Mouse (Mus musculus): Measurements from ENCODE around the gene Smco3.
"Not testable (repeated sequence)": the region's sequence is repeated elsewhere in the genome, so short reads cannot be mapped to it uniquely, and the experiment has no call there.

Gene Smco3

DNA sequence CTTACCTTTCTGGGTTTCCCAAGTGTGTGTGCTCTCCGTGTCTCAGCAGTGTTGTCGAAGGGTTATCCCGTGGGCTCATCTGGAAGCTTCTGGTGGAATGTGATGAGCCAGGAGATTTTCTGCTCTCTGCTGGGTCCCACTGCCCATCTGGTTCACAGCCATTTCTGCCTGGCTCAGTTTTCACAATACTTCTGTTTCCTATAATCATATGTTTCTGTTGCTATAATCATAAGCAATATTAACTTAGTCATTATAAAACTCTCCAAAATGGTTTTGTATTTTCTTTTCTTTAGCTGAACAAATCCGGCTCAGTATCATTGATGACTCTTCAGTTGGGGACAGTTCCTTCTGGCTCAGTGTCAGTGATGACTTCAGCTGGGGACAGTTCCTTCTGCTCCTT is at the start of gene Smco3:
Smco3 (minus strand) TSS at position 101 of the 400 bp plus-strand sequence.
- DNase-seq (ENCODE audit: low spot score) = no peak

DNA sequence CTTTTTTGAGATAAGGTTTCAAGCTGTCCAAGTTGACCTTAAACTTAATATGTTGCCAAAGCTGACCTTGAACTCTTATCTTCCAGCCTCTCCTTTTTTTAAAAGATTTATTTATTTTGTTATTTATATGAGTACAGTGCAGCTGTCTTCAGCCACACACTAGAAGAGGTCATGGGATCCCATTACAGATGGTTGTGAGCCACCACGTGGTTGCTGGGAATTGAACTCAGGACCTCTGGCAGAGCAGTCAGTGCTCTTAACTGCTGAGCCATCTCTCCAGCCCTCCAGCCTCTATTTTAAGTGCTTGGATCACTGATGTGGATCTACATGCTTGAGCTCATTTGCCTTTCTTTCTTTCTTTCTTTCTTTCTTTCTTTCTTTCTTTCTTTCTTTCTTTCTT is 49.5 kb upstream of the Smco3 start:
- not testable (repeated sequence) for DNase-seq (ENCODE audit: low spot score)

DNA sequence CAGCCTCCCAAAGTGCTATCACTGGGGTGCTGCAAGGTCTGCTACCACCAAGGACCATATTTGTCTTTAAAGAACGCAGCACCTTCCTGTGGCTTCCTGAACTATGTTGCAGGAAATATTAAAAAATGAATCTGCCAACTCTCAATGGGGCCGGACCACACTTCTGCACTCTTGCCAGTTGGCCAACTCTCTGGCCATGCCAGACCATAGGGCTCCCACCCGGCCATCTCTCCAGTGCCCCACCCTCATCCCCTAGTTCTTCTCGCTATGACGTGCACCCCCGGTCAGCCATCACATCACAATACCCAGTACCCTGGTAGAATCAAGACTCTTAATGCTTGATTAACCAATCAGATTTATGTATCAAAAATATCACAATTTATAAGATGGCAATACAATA is 48.7 kb upstream of the Smco3 start:
- no peak for DNase-seq (ENCODE audit: low spot score)

DNA sequence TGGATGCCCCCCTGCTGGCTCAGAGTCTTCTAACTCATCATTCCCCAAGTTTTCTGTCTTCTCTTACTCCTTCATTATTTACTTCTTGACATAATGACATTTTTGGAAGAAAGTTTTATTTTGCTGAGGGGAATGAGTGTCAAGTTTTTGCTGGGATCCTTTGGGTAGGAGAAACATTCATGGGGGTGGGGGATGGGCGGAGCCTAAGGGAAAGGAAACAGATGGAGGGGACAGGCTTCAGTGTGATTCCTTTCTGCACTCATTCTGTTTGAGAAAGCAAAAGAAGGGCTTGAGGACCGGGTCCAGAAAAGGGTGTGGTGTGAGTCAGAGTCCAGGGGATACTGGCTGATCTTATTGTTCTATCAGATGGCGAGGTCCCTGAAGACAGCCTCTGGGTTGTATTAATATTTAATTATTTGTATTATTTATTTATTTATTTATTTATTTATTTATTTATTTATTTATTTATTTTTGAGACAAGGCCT is 48.2 kb upstream of the Smco3 start:
- DNase-seq (ENCODE audit: low spot score) = no peak

DNA sequence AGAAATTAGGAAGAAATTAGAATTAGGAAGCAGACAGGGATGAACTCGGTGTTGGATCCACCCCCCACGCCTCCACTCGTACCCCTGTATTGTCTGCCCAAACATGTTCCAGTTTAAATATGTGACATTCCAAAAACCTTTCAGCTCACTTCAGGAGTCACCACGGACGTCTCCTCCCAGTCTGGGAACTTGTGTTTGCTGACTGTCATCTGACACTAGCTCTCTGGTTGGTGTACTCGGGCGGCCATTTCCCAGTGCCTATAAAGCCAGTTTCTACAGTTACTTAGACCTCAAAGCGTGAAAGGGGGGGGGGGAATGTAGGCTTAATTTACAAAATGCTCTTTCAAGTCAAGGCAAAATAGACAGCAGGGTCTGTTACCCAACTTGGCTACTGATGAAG is 46.4 kb upstream of the Smco3 start:
- DNase-seq (ENCODE audit: low spot score) = no peak

DNA sequence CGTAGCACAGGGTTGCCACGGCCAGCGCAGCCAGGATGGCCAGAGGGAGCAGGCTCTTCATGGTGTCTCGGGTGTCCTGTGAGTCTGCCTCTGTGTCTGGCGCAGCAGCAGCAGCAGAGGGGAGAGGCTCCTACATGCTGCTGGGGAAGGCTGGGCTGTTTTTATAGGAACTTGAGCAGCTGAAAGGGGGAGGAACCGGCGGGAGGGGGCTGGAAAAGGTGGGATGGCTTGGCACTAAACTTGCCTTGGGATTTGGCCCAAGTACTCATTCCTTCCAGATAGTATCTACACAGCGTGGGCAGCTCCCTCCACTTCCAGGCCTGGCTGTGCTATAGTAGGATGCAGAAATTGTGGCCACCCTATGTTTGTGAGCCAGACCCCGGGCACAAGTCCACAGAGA is 40.4 kb upstream of the Smco3 start, which contains the start of gene Mgp:
Mgp (minus strand) TSS at position 154 of the 400 bp plus-strand sequence.
- no peak for DNase-seq (ENCODE audit: low spot score)

DNA sequence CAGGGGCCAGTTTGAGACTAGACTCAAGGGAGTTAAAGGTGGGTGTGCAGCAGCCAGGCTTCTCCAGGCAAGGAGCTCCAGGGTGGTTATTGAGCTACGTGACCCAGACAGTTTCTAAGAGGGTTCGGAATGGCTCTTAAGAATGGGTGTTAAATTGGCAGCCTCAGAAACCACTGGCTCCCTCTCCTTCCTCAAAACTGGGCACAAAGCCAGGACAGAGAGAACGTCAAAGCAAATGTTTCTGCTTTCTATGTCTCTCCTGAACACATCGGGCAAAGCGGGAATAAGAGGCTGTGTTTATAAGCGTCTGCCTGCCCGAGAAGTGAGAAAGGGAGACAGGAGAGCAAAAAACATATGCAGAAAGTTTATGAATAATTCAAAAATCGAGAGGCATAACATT is 39.3 kb upstream of the Smco3 start:
- no peak for DNase-seq (ENCODE audit: low spot score)

DNA sequence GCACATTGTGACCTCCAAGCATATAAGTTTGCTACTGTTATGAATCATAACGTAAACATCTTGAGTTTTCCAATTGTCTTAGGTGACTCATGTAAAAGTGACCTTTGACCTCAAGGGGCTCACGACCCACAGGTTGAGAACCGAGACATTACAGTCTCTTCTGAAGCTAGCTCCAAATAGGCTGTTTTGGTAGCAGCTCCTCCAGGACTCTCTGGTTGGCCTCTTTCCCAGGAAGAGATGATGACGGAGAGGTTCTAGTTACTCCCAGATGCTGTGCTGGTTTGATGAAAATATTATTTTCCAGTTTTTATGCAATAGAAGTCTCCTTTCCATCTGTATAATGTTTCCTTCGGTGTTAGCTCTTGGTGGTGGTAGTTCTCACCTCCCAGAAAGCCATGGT is 33.7 kb upstream of the Smco3 start:
- DNase-seq (ENCODE audit: low spot score) = no peak

DNA sequence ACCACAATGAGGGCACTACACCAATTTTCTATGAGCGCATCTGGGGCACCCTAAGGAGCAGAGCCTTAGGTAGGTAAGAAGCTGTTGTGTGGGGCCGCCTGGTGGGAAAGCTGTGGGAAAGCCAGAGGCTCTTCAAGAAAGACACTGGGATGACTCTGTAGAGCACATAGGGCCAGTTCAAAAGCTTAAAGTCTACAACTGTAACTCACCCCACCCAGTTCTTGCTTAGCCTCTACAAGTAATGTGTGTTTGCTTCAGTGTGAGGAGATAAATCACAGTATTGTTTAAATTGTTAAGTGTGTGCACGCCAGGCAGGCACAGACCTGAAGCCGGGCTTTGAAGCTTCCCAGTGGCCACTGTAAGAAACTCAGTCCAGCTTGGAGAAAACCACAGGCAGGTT is 30.9 kb upstream of the Smco3 start:
- DNase-seq (ENCODE audit: low spot score) = no peak

DNA sequence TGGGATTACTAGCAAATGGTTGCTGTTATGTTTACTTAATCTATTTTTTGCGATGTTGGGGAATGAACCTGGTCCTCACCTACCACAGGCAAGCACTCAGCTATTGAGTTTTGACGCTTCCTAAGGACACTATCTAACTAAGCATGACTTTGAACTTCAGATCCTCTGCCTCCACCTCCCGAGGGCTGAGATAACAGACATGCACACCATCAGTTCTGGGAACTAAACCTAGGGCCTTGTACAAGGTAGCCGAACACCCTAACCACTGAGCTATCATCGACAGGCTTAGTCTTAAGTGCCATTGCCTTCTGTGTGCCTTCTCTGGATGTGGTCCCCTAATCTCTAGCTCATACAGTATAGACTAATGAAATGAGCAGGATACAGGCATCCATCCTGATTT is 30.1 kb upstream of the Smco3 start:
- no peak for DNase-seq (ENCODE audit: low spot score)

DNA sequence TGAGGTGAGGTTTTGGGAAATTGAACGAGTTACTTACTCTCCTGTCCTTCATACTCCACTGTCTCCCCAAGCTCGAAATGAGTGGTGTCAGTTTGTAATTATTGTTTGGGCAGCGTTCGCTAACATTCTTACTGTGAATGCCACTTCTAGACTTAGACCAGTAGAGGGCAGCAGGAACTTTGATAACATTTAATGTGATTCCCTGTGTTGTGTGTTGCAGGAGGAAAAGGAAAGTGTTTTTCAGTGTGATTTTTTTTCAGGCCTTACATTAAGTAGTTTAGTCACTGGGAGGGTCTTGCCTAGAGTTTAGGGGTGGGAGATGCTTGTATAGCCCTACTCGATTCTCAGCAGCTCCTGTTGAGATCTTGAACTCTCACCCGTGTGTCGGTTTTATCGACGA is 25.8 kb upstream of the Smco3 start:
- peak; percentile 85 for DNase-seq (ENCODE audit: low spot score)

DNA sequence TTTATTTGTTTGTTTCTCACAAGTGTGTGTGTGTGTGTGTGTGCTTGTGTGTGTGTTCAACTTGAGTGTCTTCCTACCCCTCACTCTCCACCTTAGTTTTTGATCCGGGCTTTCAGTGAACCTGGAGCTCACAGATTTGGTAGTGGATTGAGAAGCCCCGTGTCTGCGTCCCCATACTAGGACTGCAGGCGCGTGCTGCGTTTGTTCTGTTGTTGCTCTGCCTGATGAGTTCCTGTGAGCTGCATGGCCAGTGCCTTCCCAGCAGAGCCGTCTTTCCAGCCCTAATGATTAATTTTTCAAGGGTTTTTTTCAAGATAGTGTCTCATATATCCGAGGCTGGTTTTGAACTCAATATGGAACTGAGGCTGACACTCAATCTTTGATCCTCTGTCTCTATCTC is 23.2 kb upstream of the Smco3 start:
- DNase-seq (ENCODE audit: low spot score) = no peak

DNA sequence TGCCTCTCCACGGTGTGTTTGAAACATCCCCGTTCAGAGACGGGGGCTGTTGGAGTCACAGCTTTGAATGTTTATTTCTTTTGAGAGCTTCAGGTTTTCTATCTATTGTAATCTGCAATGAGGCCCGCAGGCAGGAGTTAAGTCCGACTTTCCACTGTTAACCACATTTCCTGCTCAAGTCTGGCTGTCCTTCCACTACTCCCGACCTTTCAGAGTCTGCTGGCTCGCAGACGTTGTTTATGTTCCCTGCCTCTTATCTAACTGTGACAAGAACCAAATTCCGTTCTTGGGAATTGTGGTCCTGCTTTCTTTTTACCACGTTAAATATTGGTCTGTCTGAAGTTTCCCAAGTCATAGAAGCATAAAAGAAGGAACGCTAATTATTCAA is 22.6 kb upstream of the Smco3 start:
- no peak for DNase-seq (ENCODE audit: low spot score)

DNA sequence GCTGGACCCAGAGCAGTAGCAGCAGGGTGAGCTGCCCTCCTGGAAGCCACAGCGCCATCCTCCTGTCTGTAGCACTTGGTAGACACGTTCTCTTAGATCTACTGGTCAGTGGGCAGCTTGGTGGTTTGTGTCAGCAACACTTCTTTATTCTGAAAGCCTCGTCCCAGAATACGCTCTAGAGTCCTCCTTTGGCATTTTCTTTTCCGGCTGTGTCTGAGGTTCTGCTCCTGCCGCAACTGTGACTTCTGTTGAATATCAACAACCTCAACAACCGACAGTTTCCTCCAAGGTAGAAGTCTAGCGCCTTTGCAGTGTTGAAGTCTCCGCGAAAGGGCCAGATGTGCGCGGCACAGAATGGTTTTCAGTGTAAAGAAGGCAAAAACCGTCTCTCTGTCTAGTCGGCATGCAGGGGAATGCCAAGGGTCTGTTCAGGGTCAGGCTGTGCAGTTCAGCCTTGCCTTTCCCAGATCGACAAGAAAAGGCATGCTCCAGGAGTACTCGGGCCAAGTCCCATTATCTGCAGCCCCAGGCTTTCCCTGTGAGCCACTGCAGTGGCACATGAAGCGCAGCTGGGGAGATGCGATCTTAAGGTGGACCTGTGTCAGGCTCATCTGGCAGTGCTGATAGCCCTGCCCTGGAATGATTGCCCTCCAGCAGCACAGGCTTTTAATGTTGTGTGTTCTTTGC is 22.1 kb upstream of the Smco3 start, which contains the start of gene Art4:
Art4 (minus strand) TSS at position 548 of the 687 bp plus-strand sequence.
- DNase-seq (ENCODE audit: low spot score) = no peak

DNA sequence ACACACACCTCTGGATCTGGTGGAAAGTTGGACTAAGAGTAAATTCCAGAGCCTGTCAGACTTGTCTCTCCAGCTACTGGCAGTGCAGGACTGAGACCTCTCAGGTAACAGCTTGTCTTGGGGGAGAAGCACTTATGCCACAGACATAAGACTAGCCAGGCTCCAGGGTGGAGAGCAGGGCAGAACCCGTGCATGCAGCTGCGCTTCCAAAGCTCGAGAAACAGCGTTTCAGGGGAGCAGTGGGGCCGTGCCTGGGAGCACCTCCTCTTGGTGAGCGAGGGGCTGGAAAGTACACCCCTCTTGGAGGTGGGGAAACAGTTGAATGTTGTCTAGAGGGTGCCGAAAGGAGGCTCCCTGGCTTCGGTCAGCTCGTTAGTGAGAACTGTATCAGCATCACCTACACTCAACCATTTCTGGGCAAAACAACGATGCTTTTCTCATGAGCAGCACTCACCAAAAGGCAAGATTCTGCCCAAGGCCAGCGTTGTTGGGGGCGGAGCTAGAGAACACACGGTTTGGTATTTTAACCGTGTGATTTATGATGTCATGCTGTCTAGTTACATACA is 20.9 kb upstream of the Smco3 start:
- DNase-seq (ENCODE audit: low spot score) = no peak

DNA sequence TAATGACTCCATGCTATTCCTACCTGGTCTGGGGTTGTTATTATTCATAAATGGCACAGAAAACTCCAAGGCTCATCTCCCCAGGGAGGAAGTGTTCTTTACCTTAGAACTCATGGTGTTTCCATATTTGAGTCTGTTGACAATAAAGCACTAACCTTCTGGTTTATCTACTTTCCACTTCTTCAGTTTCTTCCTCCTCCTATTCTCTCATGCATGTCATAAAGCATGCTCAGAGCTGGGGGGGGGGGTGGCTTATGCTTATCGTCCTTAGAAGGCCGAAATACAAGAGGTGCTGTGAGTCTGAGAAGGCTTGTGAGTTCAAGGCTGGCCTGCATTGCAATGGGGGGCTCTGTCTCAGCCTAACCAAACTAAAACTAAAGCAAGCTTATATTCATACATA is 19.9 kb upstream of the Smco3 start:
- no peak for DNase-seq (ENCODE audit: low spot score)

DNA sequence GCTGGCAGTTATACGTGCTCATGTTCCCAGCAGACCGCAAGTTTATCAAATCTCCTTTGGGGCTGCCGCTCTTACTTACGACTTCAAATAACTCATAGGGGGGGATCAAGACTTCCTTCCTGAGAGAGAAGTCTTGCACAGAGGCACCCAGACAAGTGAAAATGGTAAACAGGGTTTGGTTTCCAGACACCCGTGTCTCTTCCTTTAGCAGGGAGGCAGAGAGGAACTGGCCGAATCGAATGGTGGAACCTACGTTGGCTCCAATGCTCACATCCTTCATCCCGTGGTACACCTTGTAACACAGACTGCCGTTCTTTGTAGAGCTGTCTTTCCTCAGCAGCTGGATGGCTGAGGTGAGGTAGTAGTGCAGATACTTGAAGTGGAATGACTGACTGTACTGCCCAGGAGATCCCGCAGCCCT is 19.1 kb upstream of the Smco3 start:
- no peak for DNase-seq (ENCODE audit: low spot score)

DNA sequence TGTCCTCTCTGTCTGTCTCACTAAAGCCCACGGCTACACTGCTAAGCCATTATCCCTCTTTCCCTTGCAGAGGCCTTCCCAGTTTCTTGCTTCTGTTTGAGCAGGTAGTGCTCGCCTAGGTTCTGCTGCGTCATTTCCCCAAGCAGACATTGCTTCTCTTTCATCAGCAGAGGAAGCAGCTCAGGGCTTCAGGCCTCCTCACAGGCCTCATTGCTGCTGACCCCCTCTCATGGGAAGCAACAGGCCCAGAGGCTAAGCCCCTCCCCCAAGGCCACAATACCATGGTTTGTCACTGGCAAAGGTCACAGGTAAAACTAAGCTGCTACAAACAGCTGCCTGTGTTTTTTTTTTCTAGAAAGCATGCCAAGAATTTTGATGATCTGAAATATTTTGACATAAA is 17.5 kb upstream of the Smco3 start:
- peak; percentile 20 for DNase-seq (ENCODE audit: low spot score)

DNA sequence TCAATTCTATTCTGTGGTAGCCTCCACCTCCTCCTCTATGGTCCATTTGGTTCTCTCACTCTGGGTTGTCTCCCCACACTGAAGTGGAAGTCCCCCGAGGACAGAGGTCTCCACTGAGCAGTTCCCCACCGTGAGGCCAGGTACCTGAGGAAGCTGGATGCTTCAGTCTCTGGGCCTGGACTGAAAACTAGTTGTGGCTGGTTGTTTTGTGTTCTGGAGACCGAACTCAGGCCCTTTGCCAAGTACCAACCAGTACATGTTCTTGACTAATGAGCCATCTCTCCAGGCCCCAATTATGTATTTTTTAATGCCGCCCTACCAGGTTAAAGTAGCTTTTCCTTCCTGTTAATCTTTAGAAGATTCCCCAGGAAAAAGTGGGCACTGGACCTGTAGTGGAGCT is 17.1 kb upstream of the Smco3 start:
- DNase-seq (ENCODE audit: low spot score) = no peak

DNA sequence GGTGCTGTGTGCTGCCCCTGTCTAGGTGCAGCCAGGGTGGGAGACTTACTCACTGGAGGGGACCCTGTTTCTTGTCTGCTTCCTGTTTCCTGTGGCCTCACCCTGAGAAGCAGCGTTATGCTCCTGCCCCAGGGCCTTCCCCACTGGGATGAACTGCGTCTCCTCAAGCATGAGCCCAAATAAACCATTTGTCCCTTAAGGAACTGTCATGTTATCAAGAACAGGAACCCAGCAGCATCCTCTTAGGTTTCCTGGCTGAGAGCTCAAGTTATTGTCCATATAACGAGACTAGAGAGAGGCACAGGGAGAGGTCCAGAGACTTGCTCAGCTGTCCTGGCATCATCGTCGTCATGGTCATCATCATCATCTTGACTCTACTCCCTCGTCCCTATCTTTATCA is 15.0 kb upstream of the Smco3 start:
- no peak for DNase-seq (ENCODE audit: low spot score)

DNA sequence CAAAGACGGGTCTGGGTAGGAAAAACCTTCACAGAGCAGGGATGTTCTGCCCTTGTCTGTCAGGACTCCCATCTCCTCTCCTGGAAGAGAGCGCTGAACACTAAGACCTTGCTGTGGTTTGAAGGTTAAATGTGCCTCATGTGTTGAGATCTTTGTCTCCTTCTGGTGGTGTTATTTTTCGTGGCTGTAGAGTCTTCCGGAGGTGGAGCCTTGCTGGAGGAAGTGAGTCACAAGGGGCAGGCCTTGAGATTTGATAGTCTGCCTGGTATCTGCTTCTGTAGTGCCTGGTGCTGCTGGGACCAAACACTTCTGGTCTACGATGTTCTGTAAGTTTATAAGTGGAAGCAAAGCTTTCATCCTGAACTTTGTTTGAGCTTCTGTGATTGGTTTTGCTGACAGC is 13.7 kb upstream of the Smco3 start:
- DNase-seq (ENCODE audit: low spot score) = no peak

DNA sequence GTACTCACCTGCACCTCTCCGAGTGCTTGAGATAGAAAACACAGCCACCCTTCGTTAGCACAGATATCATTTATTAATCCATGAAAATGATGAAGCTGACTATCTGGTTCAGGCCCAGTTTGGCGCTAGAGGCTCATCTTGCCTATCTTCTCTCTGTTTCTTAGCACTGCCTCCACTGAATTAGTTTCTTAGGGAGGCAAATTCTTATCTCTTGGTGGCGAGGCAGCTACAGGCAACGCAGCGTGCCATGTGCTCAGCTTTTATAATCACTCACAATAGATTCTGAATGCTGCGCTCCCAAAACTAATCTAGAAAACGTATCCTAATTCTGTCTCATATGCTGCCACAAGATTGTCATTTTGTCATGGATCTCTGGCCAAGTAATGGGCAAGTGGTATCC is 13.1 kb upstream of the Smco3 start:
- DNase-seq (ENCODE audit: low spot score) = no peak

DNA sequence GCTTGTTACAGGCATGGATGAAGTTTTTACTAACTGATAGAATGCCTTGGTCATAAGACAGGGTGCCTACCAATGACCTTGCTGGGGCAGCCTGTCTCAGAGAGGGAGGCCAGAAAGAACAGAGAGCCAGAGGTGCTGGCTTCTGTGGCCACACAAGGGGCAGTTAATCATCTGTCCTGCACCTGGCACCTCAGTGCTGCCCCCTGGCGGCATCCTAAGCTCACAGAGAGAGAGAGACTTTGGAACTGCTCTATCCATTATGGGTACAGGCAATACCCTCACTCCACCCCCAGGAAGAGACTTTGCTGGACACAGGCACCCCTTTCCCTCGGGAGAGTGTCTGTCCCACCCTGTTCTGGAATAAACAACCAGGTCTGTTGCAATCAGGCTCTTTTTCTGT is 12.5 kb upstream of the Smco3 start:
- DNase-seq (ENCODE audit: low spot score) = no peak

DNA sequence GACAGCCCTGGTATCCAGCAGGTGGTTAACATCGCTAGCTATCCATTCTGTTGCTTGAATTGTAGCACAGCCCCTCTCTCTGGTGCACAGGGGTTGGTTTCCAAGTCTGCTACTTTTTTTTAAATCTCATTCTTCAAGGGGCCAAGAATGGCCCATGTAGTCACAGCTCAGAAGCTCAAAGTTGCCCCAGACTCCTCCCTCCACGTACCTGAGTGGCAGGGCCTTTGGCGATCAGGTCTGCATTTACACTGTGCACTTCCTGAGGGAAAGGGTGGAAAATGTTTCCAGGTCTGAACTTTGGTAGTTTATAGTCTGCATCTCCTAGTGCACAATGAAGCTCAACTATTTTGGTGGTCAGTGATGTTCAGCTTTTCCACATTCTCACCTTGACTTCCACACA is 12.0 kb upstream of the Smco3 start:
- DNase-seq (ENCODE audit: low spot score) = no peak

All from retina, embryonic 14.5 days (tissue).